Mouse (Mus musculus): Measurements from ENCODE around the gene Zfhx3. TPM values are rescaled to one million over a fixed set of nuclear protein-coding genes. Genes with fewer than 3 reads are reported as not detected.

Zfhx3 gene
- polyA plus RNA-seq, 1 experiment from 2014 or later: 22.4 TPM

DNA sequence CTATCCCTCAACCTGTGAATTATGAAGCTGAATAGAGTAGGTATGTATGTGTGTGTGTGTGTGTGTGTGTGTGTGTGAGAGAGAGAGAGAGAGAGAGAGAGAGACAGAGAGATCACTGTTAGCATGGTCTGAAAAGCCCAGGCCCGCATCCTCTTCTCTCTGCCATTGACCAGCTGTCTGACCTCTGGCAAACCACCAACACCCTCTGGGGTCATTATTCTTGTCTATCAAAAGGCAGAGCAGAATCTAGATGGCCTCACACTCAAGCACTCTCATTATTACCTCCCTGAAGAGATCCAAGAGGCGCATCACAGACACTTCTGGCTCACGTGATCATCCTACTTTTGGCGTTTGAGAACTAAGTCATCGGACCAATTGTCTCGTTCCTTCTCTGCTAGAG is 831.0 kb downstream of the Zfhx3 start:
- Histone ChIP-seq H3K4me3 (no peak overlapping the region), H3K9me3 (replicated peaks) (no peaks in the 10 kb centered on the region), H3K9ac (no peak overlapping the region), H3K36me3 (ENCODE audit: poor library complexity, severe bottlenecking) (no peaks in the 10 kb centered on the region), H3K4me1 (peaks cover 18% of the 10 kb centered on the region), H3K27ac (no peak overlapping the region), H3K4me2 (no peak overlapping the region), H3K27me3 (peaks cover under 1% of the 10 kb centered on the region; the same call in 1 of the 2 replicates)
- ATAC-seq: no peak
- 88% methylated on average over 6 of the region's 6 CpGs for WGBS

DNA sequence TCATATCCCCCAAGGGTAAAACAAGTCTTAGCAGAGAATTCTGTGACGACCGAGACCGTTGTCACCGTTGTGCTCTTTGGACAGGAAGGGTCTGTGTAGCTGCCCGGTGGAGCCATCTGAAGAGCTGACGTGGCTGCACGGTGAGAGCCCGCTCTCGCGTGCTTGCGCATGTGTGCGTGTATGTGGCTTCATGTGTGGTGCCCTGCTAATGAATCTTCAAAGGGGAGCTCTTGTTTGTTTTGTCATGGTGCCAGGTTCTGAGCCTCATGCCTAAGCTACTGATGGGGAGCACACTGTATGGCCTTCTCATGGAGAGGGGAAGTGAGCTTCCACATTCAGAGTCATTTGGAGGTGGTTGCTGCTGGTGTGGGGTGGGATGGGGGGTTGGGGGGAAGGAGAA is 835.6 kb downstream of the Zfhx3 start:
- Histone ChIP-seq H3K27me3 (peaks cover 26% of the 10 kb centered on the region), H3K4me2 (no peak overlapping the region), H3K9ac (no peak overlapping the region), H3K9me3 (replicated peaks) (no peaks in the 10 kb centered on the region), H3K4me3 (no peak overlapping the region), H3K4me1 (peaks cover 8% of the 10 kb centered on the region; the same call in 1 of the 2 replicates), H3K27ac (no peak overlapping the region), H3K36me3 (ENCODE audit: poor library complexity, severe bottlenecking) (no peaks in the 10 kb centered on the region)
- WGBS: 87% methylated on average over 12 of the region's 12 CpGs
- no peak for ATAC-seq

DNA sequence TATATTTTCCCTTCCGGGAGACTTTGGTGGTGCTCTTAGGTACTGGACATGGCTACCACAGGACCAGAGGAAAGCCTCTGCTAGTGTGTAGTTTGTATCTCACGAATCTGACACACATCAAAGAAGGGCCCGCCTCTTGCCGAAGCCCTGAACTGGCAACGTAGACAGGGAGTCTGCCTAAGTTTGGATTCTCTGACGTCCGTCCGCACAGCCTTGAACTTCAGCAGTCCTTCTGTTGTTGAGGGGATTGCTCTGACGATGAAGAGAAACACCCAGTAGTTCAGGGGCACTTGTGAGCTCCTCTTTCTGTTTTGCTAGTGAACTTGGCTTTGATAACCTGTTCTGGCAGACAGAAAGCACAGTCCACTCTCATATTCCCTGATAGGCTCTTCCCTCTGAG is 836.1 kb downstream of the Zfhx3 start:
- Histone ChIP-seq H3K27ac (no peak overlapping the region), H3K4me2 (no peak overlapping the region), H3K27me3 (peaks cover 30% of the 10 kb centered on the region), H3K9me3 (replicated peaks) (no peaks in the 10 kb centered on the region), H3K9ac (no peak overlapping the region), H3K4me1 (peaks cover 8% of the 10 kb centered on the region; the same call in 1 of the 2 replicates), H3K36me3 (ENCODE audit: poor library complexity, severe bottlenecking) (no peaks in the 10 kb centered on the region), H3K4me3 (no peak overlapping the region)
- ATAC-seq: no peak
- 84% methylated on average over 9 of the region's 9 CpGs for WGBS

- Histone ChIP-seq H3K27me3 (peaks cover 51% of the 10 kb centered on the region), H3K9ac (no peak overlapping the region), H3K36me3 (ENCODE audit: poor library complexity, severe bottlenecking) (no peaks in the 10 kb centered on the region), H3K9me3 (replicated peaks) (no peaks in the 10 kb centered on the region), H3K27ac (no peak overlapping the region), H3K4me2 (no peak overlapping the region), H3K4me1 (peaks cover 8% of the 10 kb centered on the region; the same call in 1 of the 2 replicates), H3K4me3 (no peak overlapping the region)
- 96% methylated on average over 6 of the region's 6 CpGs for WGBS
- ATAC-seq: no peak
Measured at GRCm38 (mm10) chr8:108780766-108781165, 838.3 kb downstream of the Zfhx3 start.

- Histone ChIP-seq H3K27ac (no peak overlapping the region), H3K9ac (no peak overlapping the region), H3K27me3 (peaks cover 56% of the 10 kb centered on the region), H3K4me1 (peaks cover 8% of the 10 kb centered on the region; the same call in 1 of the 2 replicates), H3K9me3 (replicated peaks) (no peaks in the 10 kb centered on the region), H3K4me2 (no peak overlapping the region), H3K36me3 (ENCODE audit: poor library complexity, severe bottlenecking) (no peaks in the 10 kb centered on the region), H3K4me3 (no peak overlapping the region)
- no peak for ATAC-seq
- WGBS: 81% methylated on average over 5 of the region's 5 CpGs
Measured at GRCm38 (mm10) chr8:108781192-108781591, 838.7 kb downstream of the Zfhx3 start.

DNA sequence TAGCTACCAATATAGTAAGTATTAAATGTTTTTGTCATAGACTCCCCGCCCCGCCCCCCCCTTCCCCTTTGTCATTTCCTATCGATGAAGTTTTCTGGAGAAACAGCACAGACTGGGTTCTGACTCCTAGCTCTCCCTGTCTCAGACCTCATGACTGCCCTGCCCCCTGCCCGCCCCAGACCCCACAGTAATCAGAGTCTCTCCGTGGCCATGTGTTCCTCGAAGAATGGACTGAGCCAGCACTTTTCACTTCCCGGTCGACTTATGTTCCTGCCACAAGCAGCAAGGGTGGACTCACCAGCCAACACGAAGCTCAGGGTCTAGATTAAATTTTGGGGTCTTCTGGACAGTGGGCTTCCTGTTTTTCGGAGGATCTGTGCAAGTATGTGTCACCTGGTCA is 840.7 kb downstream of the Zfhx3 start:
- Histone ChIP-seq H3K36me3 (ENCODE audit: poor library complexity, severe bottlenecking) (no peaks in the 10 kb centered on the region), H3K9me3 (replicated peaks) (no peaks in the 10 kb centered on the region), H3K4me1 (peaks cover 12% of the 10 kb centered on the region), H3K9ac (no peak overlapping the region), H3K27ac (no peak overlapping the region), H3K4me3 (no peak overlapping the region), H3K4me2 (no peak overlapping the region), H3K27me3 (peaks cover 70% of the 10 kb centered on the region)
- no peak for ATAC-seq
- WGBS: 76% methylated on average over 10 of the region's 10 CpGs

- Histone ChIP-seq H3K4me1 (peaks cover 39% of the 10 kb centered on the region), H3K4me2 (peak overlapping the region; percentile 50), H3K4me3 (no peak overlapping the region), H3K9ac (no peak overlapping the region), H3K9me3 (replicated peaks) (peaks cover 14% of the 10 kb centered on the region), H3K36me3 (ENCODE audit: poor library complexity, severe bottlenecking) (peaks cover 16% of the 10 kb centered on the region), H3K27me3 (peaks cover 69% of the 10 kb centered on the region), H3K27ac (peak overlapping the region; percentile 60)
- WGBS: 12% methylated on average over 6 of the region's 6 CpGs
- ATAC-seq: peak; percentile 93
Measured at GRCm38 (mm10) chr8:108788156-108788761, 845.8 kb downstream of the Zfhx3 start.

- Histone ChIP-seq H3K9me3 (replicated peaks) (peaks cover 18% of the 10 kb centered on the region), H3K4me3 (0 out of 2 replicates have a peak overlapping the region, but pooled peaks have one; percentile 6), H3K36me3 (ENCODE audit: poor library complexity, severe bottlenecking) (peaks cover 21% of the 10 kb centered on the region), H3K9ac (no peak overlapping the region), H3K27me3 (peaks cover 64% of the 10 kb centered on the region), H3K4me2 (peak overlapping the region; percentile 50), H3K4me1 (peaks cover 39% of the 10 kb centered on the region), H3K27ac (no peak overlapping the region; the same call in 1 of the 2 replicates)
- peak; percentile 25; the same call in 1 of the 2 replicates for ATAC-seq
- WGBS: 6% methylated on average over 10 of the region's 10 CpGs
Measured at GRCm38 (mm10) chr8:108788762-108789157, 846.3 kb downstream of the Zfhx3 start.

GRCm38 (mm10) chr8:108790559-108791293 is 848.3 kb downstream of the Zfhx3 start:
- no peak overlapping the region for H3K4me3 ChIP-seq
- peaks cover 26% of the 10 kb centered on the region for H3K9me3 ChIP-seq (replicated peaks)
- peak; percentile 32; the same call in 1 of the 2 replicates for ATAC-seq
- H3K27me3 ChIP-seq: peaks cover 49% of the 10 kb centered on the region
- no peak overlapping the region for H3K4me2 ChIP-seq
- no peak overlapping the region for H3K9ac ChIP-seq
- H3K27ac ChIP-seq: no peak overlapping the region
- peaks cover 39% of the 10 kb centered on the region for H3K4me1 ChIP-seq
- WGBS: 78% methylated on average over 14 of the region's 14 CpGs
- H3K36me3 ChIP-seq (ENCODE audit: poor library complexity, severe bottlenecking): peaks cover 40% of the 10 kb centered on the region

DNA sequence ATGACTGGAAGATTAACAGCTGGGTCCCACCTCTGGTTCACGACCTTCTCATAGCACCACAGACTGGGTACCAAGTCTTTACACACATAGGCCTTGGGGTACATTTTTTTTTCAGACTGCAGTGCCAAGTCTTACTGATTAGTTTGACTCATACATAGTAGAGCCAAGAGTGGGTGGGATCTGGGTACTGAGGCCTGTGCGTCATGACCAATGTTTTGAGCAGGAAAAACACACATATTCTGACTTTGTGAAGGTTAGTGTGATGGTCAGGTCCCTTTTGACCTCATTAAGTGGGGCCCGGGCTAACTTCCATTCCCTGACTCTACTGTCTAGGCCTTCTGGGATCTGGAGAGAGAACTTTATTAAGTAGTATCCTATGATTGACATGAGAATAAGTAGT is 853.6 kb downstream of the Zfhx3 start:
- peaks cover 56% of the 10 kb centered on the region for H3K36me3 ChIP-seq (ENCODE audit: poor library complexity, severe bottlenecking)
- peaks cover 26% of the 10 kb centered on the region for H3K9me3 ChIP-seq (replicated peaks)
- no peak overlapping the region for H3K4me2 ChIP-seq
- H3K4me1 ChIP-seq: peaks cover 15% of the 10 kb centered on the region
- WGBS: 98% methylated on average over 3 of the region's 3 CpGs
- H3K27me3 ChIP-seq: peaks cover 9% of the 10 kb centered on the region
- H3K27ac ChIP-seq: no peak overlapping the region
- ATAC-seq: no peak
- no peak overlapping the region for H3K4me3 ChIP-seq
- H3K9ac ChIP-seq: no peak overlapping the region

GRCm38 (mm10) chr8:108796882-108797281 is 854.4 kb downstream of the Zfhx3 start:
- WGBS: 84% methylated on average over 3 of the region's 3 CpGs
- Histone ChIP-seq H3K36me3 (ENCODE audit: poor library complexity, severe bottlenecking) (peaks cover 57% of the 10 kb centered on the region), H3K9me3 (replicated peaks) (peaks cover 26% of the 10 kb centered on the region), H3K27ac (no peak overlapping the region), H3K9ac (no peak overlapping the region), H3K4me1 (peaks cover 13% of the 10 kb centered on the region), H3K4me3 (no peak overlapping the region), H3K27me3 (peaks cover 6% of the 10 kb centered on the region; the same call in 1 of the 2 replicates), H3K4me2 (no peak overlapping the region)
- ATAC-seq: no peak

GRCm38 (mm10) chr8:108798012-108798411 is 855.6 kb downstream of the Zfhx3 start:
- Histone ChIP-seq H3K36me3 (ENCODE audit: poor library complexity, severe bottlenecking) (peaks cover 48% of the 10 kb centered on the region), H3K27me3 (peaks cover 3% of the 10 kb centered on the region; the same call in 1 of the 2 replicates), H3K27ac (no peak overlapping the region), H3K4me1 (peaks cover 17% of the 10 kb centered on the region), H3K9ac (no peak overlapping the region), H3K4me2 (no peak overlapping the region), H3K4me3 (no peak overlapping the region), H3K9me3 (replicated peaks) (peaks cover 15% of the 10 kb centered on the region)
- WGBS: 50% methylated on average over 12 of the region's 12 CpGs
- no peak for ATAC-seq

All from forebrain, embryonic 13.5 days (tissue).